Mouse (Mus musculus): Measurements from ENCODE around the gene Cutc.

- TF ChIP-seq CTCF (IDR thresholded peaks at IDR 0.05; ENCODE audit: low read depth) = no peak
- TF ChIP-seq EP300 (optimal IDR thresholded peaks at IDR 0.05) = no peak
These were observed 29.3 kb upstream of the Cutc start for GRCm38 (mm10) chr19:43723501-43723900.

Measured in stomach, postnatal 0 days (tissue).